Mouse (Mus musculus) E14TG2a.4 (cell line): ENCODE results near the gene Rabep2.

Experiments used
- CTCF ChIP-seq: conservative IDR thresholded peaks from 2 replicates; pipeline ENCODE4 v1.5.1; 2014; ENCODE audit warnings: low read length
- NANOG ChIP-seq: IDR thresholded peaks from 2 replicates; pipeline ENCODE4 v1.6.1; 2014; ENCODE audit warnings: borderline replicate concordance, low read length, mixed read lengths
- POU5F1 ChIP-seq: IDR thresholded peaks from 2 replicates; pipeline ENCODE4 v1.6.1; 2014; ENCODE audit warnings: low read length, borderline replicate concordance

DNA sequence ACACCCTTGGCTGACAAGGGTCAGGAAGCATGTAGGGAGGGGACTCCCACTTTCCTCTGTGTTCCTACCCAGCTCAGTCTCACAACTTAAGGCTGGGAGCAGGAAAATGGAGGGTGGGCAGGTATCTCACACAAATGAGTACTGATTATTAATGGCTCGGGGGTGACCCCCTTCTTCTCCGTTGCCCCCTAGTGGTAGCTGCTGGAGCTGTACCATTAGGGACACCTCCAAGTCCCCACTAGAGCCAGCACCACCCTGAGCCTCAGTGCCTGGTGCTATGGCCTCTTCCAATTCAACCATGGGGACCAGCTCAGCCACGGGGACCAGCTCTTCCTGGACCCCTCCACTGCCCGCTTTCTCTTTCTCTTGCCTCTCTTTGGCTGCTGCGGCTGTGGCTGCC lies 38.7 kb downstream of the Rabep2 start:
- peak; percentile 74 for TF ChIP-seq CTCF
- no peak for TF ChIP-seq POU5F1
- no peak for TF ChIP-seq NANOG
